Mouse (Mus musculus) layer of hippocampus, adult 18-20 months (tissue): ENCODE data around the gene Kansl1. TPM values are rescaled to one million over a fixed set of nuclear protein-coding genes. Genes with fewer than 3 reads are reported as not detected.

Source experiments
- DNase-seq, 2 experiments: peaks; one replicate each; pipeline ENCODE4 v3.0.0; 2022; ENCODE audit warnings: low spot score in 2 of 2
- total RNA-seq, 2 experiments: library from RNA; stranded (reverse); gene quantifications; 2 replicates each; pipeline ENCODE4 v1.2.3; 2021

Gene Kansl1
- total RNA-seq, 2 experiments from 2014 or later, result 71.2 to 72.1 TPM

DNA sequence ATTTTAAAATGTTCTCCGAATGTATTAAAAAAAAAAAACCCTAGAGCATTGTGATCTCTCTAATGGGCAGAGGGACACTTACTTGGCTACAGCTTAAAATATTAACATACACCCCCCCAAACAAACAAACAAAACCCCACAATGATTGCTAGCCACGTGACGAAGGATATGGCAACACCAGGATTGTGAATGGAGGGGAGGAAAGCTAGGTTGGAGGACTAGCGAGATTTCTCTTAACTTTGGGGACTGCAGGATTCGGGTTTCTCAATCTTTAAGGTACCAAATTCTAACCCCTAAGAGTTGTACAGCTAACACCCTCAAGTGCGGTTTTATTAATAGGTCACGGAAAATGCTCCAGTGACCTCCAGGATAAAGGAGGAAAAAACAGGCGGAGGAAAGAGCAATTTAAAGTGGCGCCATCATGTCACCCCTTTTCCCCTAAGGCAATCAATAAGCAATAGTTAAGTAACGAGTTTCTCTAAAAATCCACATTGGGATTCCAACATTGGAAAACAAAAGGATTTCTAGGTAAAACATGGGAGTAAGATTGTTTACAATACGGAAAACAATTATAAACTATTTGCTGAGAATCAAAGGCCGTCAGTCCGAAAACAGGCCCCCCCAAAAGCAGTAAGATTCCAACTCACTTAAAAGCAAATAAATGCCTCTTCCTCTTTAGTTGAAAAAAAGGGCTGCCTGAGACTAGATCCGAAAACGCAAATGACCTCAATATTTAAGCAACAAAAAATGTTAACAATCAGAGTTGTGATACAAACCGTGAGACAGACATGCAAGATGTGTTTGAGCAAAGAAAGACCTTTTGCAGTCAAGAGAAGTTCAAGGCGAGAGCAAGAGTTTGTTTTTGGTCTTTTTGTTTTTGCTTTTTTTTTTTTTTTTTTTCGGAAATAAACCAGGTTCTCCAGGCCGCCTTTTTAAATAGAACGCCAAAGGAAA lies 27.9 kb downstream of the Kansl1 start:
- DNase-seq, result peak in 1 of 2 experiments; percentile 17

DNA sequence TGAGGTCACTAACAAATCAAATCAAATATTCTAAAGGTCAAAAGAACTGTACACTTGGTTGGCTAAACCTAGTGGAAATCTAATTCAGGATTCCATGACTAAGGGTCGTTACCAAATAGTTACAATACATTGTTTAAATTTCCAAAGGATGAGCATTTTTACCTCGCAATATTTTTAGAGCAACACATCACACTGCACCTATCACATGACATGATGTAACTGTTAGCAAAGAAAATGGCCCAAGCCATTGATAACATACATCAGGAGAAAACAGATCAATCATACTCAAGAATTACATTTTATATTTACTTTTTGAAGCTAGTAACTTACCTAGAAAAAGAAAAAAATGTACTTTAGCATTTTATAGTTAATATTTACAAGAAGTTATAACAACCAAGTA lies 29.0 kb downstream of the Kansl1 start:
- DNase-seq, result no peak

- DNase-seq, result no peak
Observed at GRCm38 (mm10) chr11:104438450-104438849, 30.2 kb downstream of the Kansl1 start.

DNA sequence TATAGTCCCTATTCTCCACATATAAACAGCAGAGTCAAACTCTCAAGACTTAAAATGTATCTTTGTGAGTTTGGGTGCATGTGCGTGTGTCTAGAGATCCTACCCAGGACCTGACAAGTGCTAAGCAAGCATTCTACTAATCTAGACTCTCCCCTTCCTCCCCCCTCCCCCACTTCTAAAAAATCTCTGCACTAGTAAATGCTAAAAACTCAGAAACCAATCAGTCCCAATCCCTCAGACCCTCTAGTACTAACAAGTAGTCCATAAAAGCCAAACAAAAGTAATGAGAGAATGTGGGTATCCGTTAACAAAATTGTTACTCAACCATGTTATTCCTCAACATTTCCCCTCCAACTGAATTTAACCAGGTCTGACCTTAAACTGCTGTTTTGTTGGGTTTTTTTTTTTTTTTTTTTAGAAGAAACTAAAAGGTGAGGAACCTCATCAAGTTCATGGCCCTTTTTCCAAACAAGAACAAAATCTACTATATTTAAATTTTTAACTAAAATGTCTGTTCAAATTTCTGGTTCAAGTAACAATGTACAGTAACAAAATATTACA lies 32.2 kb downstream of the Kansl1 start:
- no peak for DNase-seq

DNA sequence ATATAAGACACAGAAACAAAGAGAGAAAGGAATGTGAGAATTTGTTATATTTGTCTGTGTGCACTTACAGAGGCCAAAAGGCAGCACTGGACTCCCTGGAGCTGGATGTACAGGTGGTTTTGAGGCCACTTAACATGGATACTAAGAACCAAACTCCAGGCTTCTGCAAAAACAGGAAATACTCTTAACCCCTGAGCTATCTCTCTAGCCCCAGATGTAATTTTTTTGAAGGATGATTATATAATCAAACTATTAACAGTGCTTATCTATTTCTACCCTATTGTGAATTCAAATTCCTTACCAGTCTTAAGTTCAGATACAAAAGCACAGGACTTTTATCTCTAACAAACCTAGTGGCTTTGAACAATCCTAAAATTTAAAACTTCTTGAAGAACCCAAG lies 32.9 kb downstream of the Kansl1 start:
- no peak for DNase-seq

DNA sequence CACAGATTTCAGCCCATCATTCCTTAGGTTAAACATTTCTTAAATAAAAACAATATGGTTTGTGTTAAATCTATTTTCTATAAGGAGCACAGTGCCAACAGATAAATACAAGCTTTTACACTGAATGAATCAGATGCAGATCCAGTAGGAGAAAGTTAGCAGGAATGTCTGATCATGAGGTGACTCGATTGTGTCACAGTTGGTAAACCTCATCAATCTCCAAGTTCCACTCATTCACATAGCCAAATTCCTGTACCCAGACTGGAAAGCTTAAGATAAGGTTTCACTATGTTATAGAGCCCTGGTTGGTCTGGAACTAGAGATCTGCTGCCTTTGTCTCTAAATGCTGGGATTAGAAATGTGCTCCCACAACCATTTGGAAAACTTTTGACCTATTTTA lies 33.5 kb downstream of the Kansl1 start:
- no peak for DNase-seq

- no peak for DNase-seq
Observed at GRCm38 (mm10) chr11:104432251-104432650, 36.4 kb downstream of the Kansl1 start.

DNA sequence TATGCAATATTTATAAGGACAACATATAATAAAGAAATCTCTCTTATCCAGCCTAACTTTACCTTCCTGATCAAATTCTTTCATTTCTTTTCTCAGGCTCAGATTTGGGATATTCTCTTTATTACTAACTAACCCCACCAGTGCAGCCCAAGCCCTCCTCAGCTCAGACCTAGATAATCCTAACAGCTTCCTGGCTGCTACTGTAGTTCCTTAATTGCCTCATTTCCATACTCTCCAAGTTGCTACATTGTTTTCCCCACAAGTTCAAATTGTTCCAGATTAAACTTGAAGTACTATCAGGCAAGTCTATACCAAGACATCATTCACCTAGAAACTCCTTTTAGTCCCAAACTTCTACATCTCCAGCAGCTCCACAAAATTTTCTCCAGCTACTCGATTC lies 36.9 kb downstream of the Kansl1 start:
- DNase-seq, result no peak

DNA sequence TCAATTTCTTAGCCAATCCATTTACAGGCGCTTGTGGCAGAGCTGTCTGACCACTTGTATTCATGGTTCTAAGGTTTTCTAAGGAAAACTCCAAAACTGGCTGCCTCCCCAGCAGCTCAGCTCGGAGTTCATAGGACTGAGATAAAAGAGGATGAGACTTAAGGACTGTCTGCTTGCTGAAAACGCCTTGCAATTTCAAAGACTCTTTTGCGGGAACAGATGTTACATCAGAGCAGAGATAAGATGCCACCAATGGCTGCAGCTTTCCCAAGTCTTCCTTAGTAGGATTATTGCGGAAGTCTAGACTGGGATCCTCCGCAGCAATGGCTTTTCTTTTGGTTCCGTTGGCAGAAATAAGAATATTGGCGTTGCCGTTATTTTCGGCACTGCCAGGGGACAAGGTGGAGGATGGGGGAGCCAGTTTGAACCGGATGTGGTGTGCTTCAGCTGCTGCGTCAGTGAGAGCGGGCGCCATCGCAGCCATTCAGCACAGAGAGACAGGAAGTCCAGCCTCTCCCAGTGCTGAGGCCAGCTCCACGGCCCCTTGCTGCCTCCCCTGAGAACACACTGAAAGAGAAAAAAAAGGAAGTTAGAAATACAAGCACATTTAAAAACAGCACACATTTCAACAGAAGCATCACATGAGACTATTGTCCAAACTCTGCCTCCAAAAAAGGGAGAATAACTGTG lies 43.8 kb downstream of the Kansl1 start:
- DNase-seq, result peak in 1 of 2 experiments; percentile 18

DNA sequence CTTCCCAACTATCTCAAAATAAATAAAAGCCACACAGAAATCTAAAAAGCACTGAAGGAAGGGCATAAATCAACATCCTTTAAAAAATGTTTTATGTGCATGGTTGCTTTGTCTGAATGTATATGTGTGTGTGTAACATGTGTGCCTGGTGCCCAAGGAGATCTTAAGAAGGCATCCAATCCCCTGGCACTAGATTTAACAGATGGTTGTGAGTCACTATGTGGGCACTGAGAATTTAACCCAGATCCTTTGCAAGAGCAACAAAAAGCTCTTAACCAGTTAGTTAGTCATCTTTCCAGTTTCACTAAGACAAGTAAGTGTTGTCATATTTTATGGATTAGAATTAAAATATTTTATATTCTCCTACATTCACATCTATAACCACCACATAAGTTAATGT lies 56.4 kb downstream of the Kansl1 start:
- no peak for DNase-seq

DNA sequence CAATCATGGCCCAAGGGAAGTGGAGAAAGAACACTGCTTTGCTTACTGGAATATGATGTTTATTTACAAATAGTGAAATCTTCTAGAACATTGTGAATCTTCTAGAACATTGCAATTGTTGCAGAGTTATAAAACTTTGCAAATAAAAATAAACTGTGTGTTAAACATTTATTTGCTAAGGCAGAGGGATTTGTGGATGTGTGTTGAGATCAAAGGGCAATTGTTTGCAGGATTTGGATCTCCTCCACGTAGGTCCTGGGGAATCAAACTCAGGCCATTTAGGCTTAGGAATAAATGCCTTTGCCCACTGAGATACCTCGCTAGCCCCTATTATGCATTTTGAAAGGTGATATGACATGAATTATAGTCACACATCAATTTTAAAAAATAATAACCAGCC lies 61.3 kb downstream of the Kansl1 start:
- DNase-seq, result no peak

GRCm38 (mm10) chr11:104400961-104401360 lies 67.7 kb downstream of the Kansl1 start:
- DNase-seq, result no peak

GRCm38 (mm10) chr11:104399459-104400216 lies 69.0 kb downstream of the Kansl1 start:
- no peak for DNase-seq

GRCm38 (mm10) chr11:104395648-104396047 lies 73.0 kb downstream of the Kansl1 start:
- DNase-seq, result no peak

DNA sequence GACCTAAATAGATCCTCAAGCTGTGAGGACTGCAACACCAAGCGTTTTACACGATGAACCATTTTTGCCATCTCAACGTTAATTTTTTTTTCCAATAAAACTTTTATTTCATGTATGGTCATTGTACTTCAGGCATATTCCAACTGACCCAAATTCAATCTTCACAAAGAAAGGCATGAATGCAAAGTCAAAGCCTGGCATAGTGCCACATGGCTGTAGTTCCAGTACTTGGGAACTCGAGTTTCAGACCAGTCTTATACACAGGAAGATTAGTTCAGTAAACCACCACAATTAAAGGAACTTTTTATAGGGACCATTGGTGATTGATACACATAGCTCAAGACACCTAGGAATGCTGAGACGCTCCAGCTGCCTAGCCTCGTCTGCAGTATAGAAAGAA lies 75.5 kb downstream of the Kansl1 start:
- no peak for DNase-seq

DNA sequence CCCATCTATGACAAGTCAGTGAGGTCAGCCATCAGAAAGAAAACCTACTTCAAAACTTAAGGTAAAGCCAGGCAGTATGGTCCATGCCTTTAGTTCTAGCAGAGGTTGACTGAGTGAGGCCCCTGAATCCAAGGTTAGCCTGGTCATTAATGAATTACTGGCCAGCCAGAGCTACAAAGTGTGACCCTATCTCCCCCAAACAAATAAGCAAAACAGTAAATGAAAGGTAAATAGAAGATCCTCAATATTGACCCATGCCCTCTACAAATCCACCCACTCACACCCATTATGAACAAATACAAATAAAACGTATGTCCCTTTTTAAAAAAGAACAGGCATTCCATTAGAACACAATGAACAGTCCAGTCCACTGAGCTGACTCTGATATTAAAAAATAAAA lies 76.5 kb downstream of the Kansl1 start:
- DNase-seq, result no peak

DNA sequence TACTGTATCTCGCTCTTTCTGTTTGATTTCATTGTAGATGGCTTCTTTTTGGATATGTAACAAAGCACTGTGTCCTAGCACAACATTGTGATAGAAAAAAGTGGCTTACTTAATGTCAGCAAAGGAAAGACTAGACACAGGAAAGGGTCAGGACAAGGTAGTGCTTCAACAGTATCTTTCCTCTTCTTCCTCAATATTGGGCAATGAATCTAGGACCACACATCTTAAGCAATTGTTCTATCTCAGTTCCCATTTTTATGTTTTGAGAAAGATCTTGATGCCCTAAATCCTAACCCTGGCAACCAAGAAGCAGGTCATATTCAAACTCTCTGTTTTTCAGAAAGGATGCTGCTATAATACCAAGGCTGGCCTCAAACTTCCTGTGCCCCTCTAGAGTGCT lies 81.4 kb downstream of the Kansl1 start:
- DNase-seq, result no peak

- no peak for DNase-seq
Observed at GRCm38 (mm10) chr11:104386595-104386994, 82.1 kb downstream of the Kansl1 start.

DNA sequence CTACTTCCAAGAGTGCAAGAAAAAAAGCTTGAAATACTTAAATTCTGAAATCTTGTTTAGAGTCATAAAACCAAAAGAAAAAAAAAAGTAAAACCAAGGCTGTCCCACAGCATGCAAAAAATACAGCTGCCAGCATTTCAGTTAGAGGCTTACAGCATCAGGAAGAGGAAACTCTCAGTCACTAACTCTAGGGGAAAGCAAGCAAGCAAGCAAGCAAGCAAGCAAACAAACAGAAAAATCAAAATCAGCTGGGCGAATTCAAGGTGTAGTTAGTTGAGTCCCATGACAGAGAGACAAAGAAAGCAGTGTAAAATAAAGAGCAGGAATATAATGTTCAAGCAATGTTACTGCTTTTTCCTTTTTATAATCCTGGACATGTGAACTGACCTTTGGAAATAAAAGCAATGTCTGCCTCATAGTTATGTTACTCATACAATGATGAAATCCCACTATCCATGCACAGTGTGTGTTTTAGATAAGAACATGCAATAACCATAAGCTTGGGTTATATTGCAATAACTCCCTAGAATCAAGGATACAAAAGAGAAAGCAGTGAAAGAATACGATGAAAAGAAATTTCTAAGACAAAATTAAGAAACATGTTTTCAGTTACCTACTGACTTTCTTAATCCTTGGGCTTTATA lies 85.4 kb downstream of the Kansl1 start:
- no peak for DNase-seq

GRCm38 (mm10) chr11:104381887-104382286 lies 86.8 kb downstream of the Kansl1 start:
- no peak for DNase-seq

GRCm38 (mm10) chr11:104379635-104380034 lies 89.0 kb downstream of the Kansl1 start:
- DNase-seq, result no peak
